Mouse (Mus musculus) monocyte, adult 2 months (primary cell): ENCODE measurements around the gene Brat1.

Experiments
- DNase-seq, 2 experiments: peaks; one replicate each; pipeline ENCODE4 v3.0.0; 2022; ENCODE audit warnings: low spot score in 2 of 2, low read depth in 1 of 2

The Brat1 gene

GRCm38 (mm10) chr5:140743706-140744131, 38.9 kb downstream of the Brat1 start:
- DNase-seq = no peak

GRCm38 (mm10) chr5:140748425-140748824, 43.6 kb downstream of the Brat1 start:
- DNase-seq = no peak

GRCm38 (mm10) chr5:140749062-140749875, 44.5 kb downstream of the Brat1 start:
- DNase-seq = peak; percentile 54 to 64

GRCm38 (mm10) chr5:140750925-140751324, 46.1 kb downstream of the Brat1 start:
- peak in 1 of 2 experiments; percentile 18 for DNase-seq

- no peak for DNase-seq
Observed at GRCm38 (mm10) chr5:140752041-140752440, 47.2 kb downstream of the Brat1 start.

- no peak for DNase-seq
Observed at GRCm38 (mm10) chr5:140752639-140753038, 47.8 kb downstream of the Brat1 start.

GRCm38 (mm10) chr5:140753223-140753622, 48.4 kb downstream of the Brat1 start:
- no peak for DNase-seq

- no peak for DNase-seq
Observed at GRCm38 (mm10) chr5:140758864-140759263, 54.1 kb downstream of the Brat1 start.

GRCm38 (mm10) chr5:140762540-140762939, 57.7 kb downstream of the Brat1 start:
- DNase-seq = no peak

- no peak for DNase-seq
Observed at GRCm38 (mm10) chr5:140764921-140765613, 60.3 kb downstream of the Brat1 start.

GRCm38 (mm10) chr5:140766566-140766965, 61.8 kb downstream of the Brat1 start:
- DNase-seq = no peak

GRCm38 (mm10) chr5:140767704-140768141, 62.9 kb downstream of the Brat1 start:
- no peak for DNase-seq

- DNase-seq = no peak
Observed at GRCm38 (mm10) chr5:140768333-140768732, 63.5 kb downstream of the Brat1 start.
